Mouse (Mus musculus): Measurements from ENCODE around the gene Reck.

DNA sequence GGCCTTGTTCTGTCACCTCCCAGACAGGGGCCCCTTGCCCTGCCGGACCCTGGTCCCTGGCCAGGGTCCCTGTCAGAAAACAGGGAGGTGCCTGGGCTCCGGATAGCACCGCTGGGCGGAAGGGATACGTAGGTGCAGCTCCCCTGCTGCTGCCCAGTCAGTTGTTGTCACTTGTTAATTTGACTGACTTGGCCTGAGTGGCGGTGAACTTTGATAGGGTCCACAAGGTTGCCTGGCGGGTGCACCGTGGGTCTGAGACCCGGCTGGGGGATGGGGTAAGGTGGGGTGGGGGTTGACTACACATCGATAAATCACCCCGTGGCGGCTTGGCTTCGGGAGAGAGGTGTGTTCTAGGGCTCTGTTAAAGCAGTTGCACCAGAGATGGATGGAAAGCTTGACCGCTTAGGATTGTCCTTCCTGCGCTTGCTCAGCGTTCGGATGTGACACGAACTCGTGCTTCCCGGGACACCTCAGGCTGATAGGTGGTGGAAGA is 635 bp downstream of the Reck start:
- TF ChIP-seq POLR2A (IDR thresholded peaks at IDR 0.05; ENCODE audit: borderline replicate concordance, low read depth, low read length) (no peak), CTCF (IDR thresholded peaks at IDR 0.05; ENCODE audit: low read depth, low read length) (no peak)

All from bone marrow macrophage, adult 2 months (primary cell).